Mouse (Mus musculus) liver, adult (tissue): ENCODE measurements around the gene Pnpo.
A peak's percentile ranks its signal among the peaks of the same experiment; 100 is the strongest.

ENCODE experiments used
- GATA4 ChIP-seq: IDR thresholded peaks from 2 replicates; pipeline ENCODE4 v1.6.1; 2014; ENCODE audit warnings: mild to moderate bottlenecking, low read length; ENCODE audit not compliant: insufficient replicate concordance

Gene Pnpo

GRCm38 (mm10) chr11:96976379-96976687 is 32.5 kb upstream of the Pnpo start:
- TF ChIP-seq GATA4 = no peak

- TF ChIP-seq GATA4 = no peak
Observed at GRCm38 (mm10) chr11:96975511-96976378, 32.0 kb upstream of the Pnpo start.

- TF ChIP-seq GATA4 = no peak
Observed at GRCm38 (mm10) chr11:96974813-96975212, 31.0 kb upstream of the Pnpo start.

GRCm38 (mm10) chr11:96973426-96973964 is 29.7 kb upstream of the Pnpo start:
- TF ChIP-seq GATA4 = no peak

GRCm38 (mm10) chr11:96972906-96973305 is 29.1 kb upstream of the Pnpo start:
- no peak for TF ChIP-seq GATA4

GRCm38 (mm10) chr11:96970341-96970740 is 26.6 kb upstream of the Pnpo start:
- no peak for TF ChIP-seq GATA4

- no peak for TF ChIP-seq GATA4
Observed at GRCm38 (mm10) chr11:96969746-96970145, 26.0 kb upstream of the Pnpo start.

GRCm38 (mm10) chr11:96969280-96969722 is 25.5 kb upstream of the Pnpo start:
- 0 out of 2 replicates have a peak, but pooled peaks have one; percentile 22 for TF ChIP-seq GATA4

GRCm38 (mm10) chr11:96968476-96968875 is 24.7 kb upstream of the Pnpo start:
- TF ChIP-seq GATA4 = no peak

- no peak for TF ChIP-seq GATA4
Observed at GRCm38 (mm10) chr11:96967544-96968269, 23.9 kb upstream of the Pnpo start.

- TF ChIP-seq GATA4 = no peak
Observed at GRCm38 (mm10) chr11:96966914-96967543, 23.2 kb upstream of the Pnpo start.

GRCm38 (mm10) chr11:96966172-96966571 is 22.4 kb upstream of the Pnpo start:
- TF ChIP-seq GATA4 = no peak

- TF ChIP-seq GATA4 = no peak
Observed at GRCm38 (mm10) chr11:96963580-96963979, 19.8 kb upstream of the Pnpo start.

- TF ChIP-seq GATA4 = no peak
Observed at GRCm38 (mm10) chr11:96957061-96957805, 13.4 kb upstream of the Pnpo start.
